Mouse (Mus musculus) frontal cortex, postnatal 25 days (tissue): ENCODE measurements at regions not wholly inside any gene's neighbourhood (a gene's known extent, or its start where the extent isn't known, plus 50 kb on each side); places are given as distances from the start of the nearest gene placed in this dataset.

Experiments
- DNase-seq, 2 experiments: peaks; one replicate each; pipeline ENCODE4 v3.0.0; 2022; ENCODE audit warnings: low spot score in 2 of 2

GRCm38 (mm10) chr11:41533009-41533408 lies 467.6 kb downstream of the Gabrg2 start:
- DNase-seq: no peak

- DNase-seq: no peak
These were observed 468.4 kb downstream of the Gabrg2 start for GRCm38 (mm10) chr11:41531971-41532896.

GRCm38 (mm10) chr11:41524979-41525378 lies 475.7 kb downstream of the Gabrg2 start:
- no peak for DNase-seq

GRCm38 (mm10) chr11:41493277-41493676 lies 507.4 kb downstream of the Gabrg2 start:
- DNase-seq: peak in 1 of 2 experiments; percentile 4

GRCm38 (mm10) chr11:41491966-41492365 lies 508.7 kb downstream of the Gabrg2 start:
- peak in 1 of 2 experiments; percentile 4 for DNase-seq

GRCm38 (mm10) chr11:41491279-41491678 lies 509.4 kb downstream of the Gabrg2 start:
- DNase-seq: peak in 1 of 2 experiments; percentile 8

GRCm38 (mm10) chr11:41483881-41484280 lies 516.8 kb downstream of the Gabrg2 start:
- DNase-seq: no peak

- DNase-seq: no peak
These were observed 529.6 kb downstream of the Gabrg2 start for GRCm38 (mm10) chr11:41470938-41471633.

- no peak for DNase-seq
These were observed 533.3 kb downstream of the Gabrg2 start for GRCm38 (mm10) chr11:41467330-41467729.

- no peak for DNase-seq
These were observed 566.8 kb downstream of the Gabrg2 start for GRCm38 (mm10) chr11:41433846-41434245.

GRCm38 (mm10) chr11:41425592-41425991 lies 575.1 kb downstream of the Gabrg2 start:
- DNase-seq: no peak
